Mouse (Mus musculus) hindbrain, embryonic 13.5 days (tissue): ENCODE data around the gene Gm21149. TPM values are rescaled to one million over a fixed set of nuclear protein-coding genes. Genes with fewer than 3 reads are reported as not detected.
A peak's percentile ranks its signal among the peaks of the same experiment; 100 is the strongest.
"Not testable (repeated sequence)": the region's sequence is repeated elsewhere in the genome, so short reads cannot be mapped to it uniquely, and the experiment has no call there.

Experiments
- ATAC-seq: fragments of 200-750 bp; cut with Nextera tagmentation; 2 replicates; pipeline ENCODE4 v1.8.0; 2017; ENCODE audit warnings: moderate TSS enrichment; ENCODE audit not compliant: low FRiP score
- H3K27ac ChIP-seq: fragments of 300-500 bp; sonication (generic); 2 replicates; pipeline ENCODE4 v1.5.1; 2015; ENCODE audit warnings: inconsistent platforms, mild to moderate bottlenecking, moderate library complexity
- H3K27me3 ChIP-seq: fragments of 300-500 bp; sonication (generic); 2 replicates; pipeline ENCODE4 v1.6.1; 2015; ENCODE audit warnings: mild to moderate bottlenecking, inconsistent platforms
- H3K36me3 ChIP-seq: fragments of 300-500 bp; sonication (generic); 2 replicates; pipeline ENCODE4 v1.6.1; 2015; ENCODE audit warnings: mild to moderate bottlenecking, inconsistent platforms
- H3K4me1 ChIP-seq: fragments of 300-500 bp; sonication (generic); replicated peaks from 2 replicates; pipeline ENCODE4 v1.6.1; 2015; ENCODE audit warnings: inconsistent platforms
- H3K4me2 ChIP-seq: fragments of 300-500 bp; sonication (generic); 2 replicates; pipeline ENCODE4 v1.6.1; 2015; ENCODE audit warnings: inconsistent platforms, mild to moderate bottlenecking, moderate library complexity
- H3K4me3 ChIP-seq: fragments of 300-500 bp; sonication (generic); 2 replicates; pipeline ENCODE4 v1.5.1; 2015; ENCODE audit warnings: mild to moderate bottlenecking, inconsistent platforms
- H3K9ac ChIP-seq: fragments of 300-500 bp; sonication (generic); 2 replicates; pipeline ENCODE4 v1.6.1; 2015; ENCODE audit warnings: mild to moderate bottlenecking, inconsistent platforms
- H3K9me3 ChIP-seq: fragments of 300-500 bp; sonication (generic); 2 replicates; pipeline ENCODE4 v1.6.1; 2016; ENCODE audit warnings: inconsistent platforms
- WGBS: fragments of 180-500 bp; shearing (Covaris S2); methylation state at CpG from one replicate; pipeline ENCODE4 v1.1.7; 2015; 5-methylcytosine and 5-hydroxymethylcytosine counted together
- polyA plus RNA-seq: library from polyadenylated mRNA; unstranded; fragments of >200 nt; fragmentation: Nextera tagmentation; extraction: Ambion mirVana; gene quantifications from 2 replicates; pipeline ENCODE4 v1.2.1, GENCODE M21; 2015

Gene Gm21149
- polyA plus RNA-seq: not detected in 2 replicates

GRCm38 (mm10) chr5:15476423-15476822, at the start of gene Gm21149:
Gene Gm21149, minus strand, starts transcription at chr5:15476523.
- not testable (repeated sequence) for H3K4me1 ChIP-seq, H3K27ac ChIP-seq, ATAC-seq, H3K4me2 ChIP-seq, H3K9ac ChIP-seq, H3K36me3 ChIP-seq, H3K27me3 ChIP-seq, H3K4me3 ChIP-seq
- H3K9me3 ChIP-seq: peaks cover 25% of the 10 kb centered on the region
- WGBS: 75% methylated on average over 1 of the region's 1 CpGs

GRCm38 (mm10) chr5:15522470-15522869, 46.1 kb upstream of the Gm21149 start:
- H3K27ac ChIP-seq, H3K36me3 ChIP-seq, H3K9ac ChIP-seq, H3K4me1 ChIP-seq, H3K4me3 ChIP-seq, H3K27me3 ChIP-seq, H3K4me2 ChIP-seq, ATAC-seq: not testable (repeated sequence)
- H3K9me3 ChIP-seq: peaks cover 25% of the 10 kb centered on the region

GRCm38 (mm10) chr5:15522028-15522427, 45.7 kb upstream of the Gm21149 start:
- not testable (repeated sequence) for H3K9ac ChIP-seq, H3K4me1 ChIP-seq, H3K27me3 ChIP-seq, H3K36me3 ChIP-seq, H3K4me2 ChIP-seq, H3K27ac ChIP-seq, ATAC-seq, H3K4me3 ChIP-seq
- WGBS: 42% methylated on average over 2 of the region's 2 CpGs
- peaks cover 21% of the 10 kb centered on the region for H3K9me3 ChIP-seq

GRCm38 (mm10) chr5:15520418-15520817, 44.1 kb upstream of the Gm21149 start:
- H3K9me3 ChIP-seq, H3K27ac ChIP-seq, H3K9ac ChIP-seq, H3K4me2 ChIP-seq, ATAC-seq, H3K27me3 ChIP-seq, H3K36me3 ChIP-seq, H3K4me3 ChIP-seq, H3K4me1 ChIP-seq: not testable (repeated sequence)
- 18% methylated on average over 5 of the region's 5 CpGs for WGBS

- peaks cover 11% of the 10 kb centered on the region for H3K9me3 ChIP-seq
- H3K27ac ChIP-seq, H3K4me1 ChIP-seq, H3K36me3 ChIP-seq, H3K27me3 ChIP-seq, ATAC-seq, H3K4me2 ChIP-seq, H3K9ac ChIP-seq, H3K4me3 ChIP-seq: not testable (repeated sequence)
- WGBS: 82% methylated on average over 2 of the region's 2 CpGs
Measured at GRCm38 (mm10) chr5:15517150-15517549, 40.8 kb upstream of the Gm21149 start.

GRCm38 (mm10) chr5:15512236-15512635, 35.9 kb upstream of the Gm21149 start:
- not testable (repeated sequence) for H3K4me1 ChIP-seq, H3K4me2 ChIP-seq, H3K27me3 ChIP-seq, H3K9ac ChIP-seq, H3K27ac ChIP-seq, H3K36me3 ChIP-seq, H3K4me3 ChIP-seq
- ATAC-seq: peak; percentile 59; the same call in 1 of the 2 replicates
- peaks cover 30% of the 10 kb centered on the region for H3K9me3 ChIP-seq
- 65% methylated on average over 3 of the region's 3 CpGs for WGBS

- H3K9me3 ChIP-seq: peaks cover 40% of the 10 kb centered on the region
- H3K4me2 ChIP-seq, H3K9ac ChIP-seq, H3K27me3 ChIP-seq, H3K27ac ChIP-seq, H3K4me1 ChIP-seq, ATAC-seq, H3K36me3 ChIP-seq, H3K4me3 ChIP-seq: not testable (repeated sequence)
- 79% methylated on average over 1 of the region's 1 CpGs for WGBS
Measured at GRCm38 (mm10) chr5:15509911-15510310, 33.6 kb upstream of the Gm21149 start.

- not testable (repeated sequence) for ATAC-seq, H3K4me3 ChIP-seq, H3K27ac ChIP-seq, H3K36me3 ChIP-seq, H3K4me1 ChIP-seq, H3K9ac ChIP-seq, H3K27me3 ChIP-seq, H3K4me2 ChIP-seq
- WGBS: 71% methylated on average over 6 of the region's 6 CpGs
- H3K9me3 ChIP-seq: peaks cover 48% of the 10 kb centered on the region
Measured at GRCm38 (mm10) chr5:15508460-15509451, 32.4 kb upstream of the Gm21149 start.

- 67% methylated on average over 6 of the region's 6 CpGs for WGBS
- peak; percentile 70; the same call in 1 of the 2 replicates for ATAC-seq
- peaks cover 48% of the 10 kb centered on the region for H3K9me3 ChIP-seq
Measured at GRCm38 (mm10) chr5:15507757-15508459, 31.6 kb upstream of the Gm21149 start.

GRCm38 (mm10) chr5:15507309-15507619, 30.9 kb upstream of the Gm21149 start:
- no peak overlapping the region for H3K4me2 ChIP-seq
- WGBS: 80% methylated on average over 3 of the region's 3 CpGs
- H3K27me3 ChIP-seq: no peaks in the 10 kb centered on the region
- no peak overlapping the region for H3K4me3 ChIP-seq
- peaks cover 45% of the 10 kb centered on the region for H3K9me3 ChIP-seq
- no peak overlapping the region for H3K27ac ChIP-seq
- ATAC-seq: peak; percentile 57
- H3K36me3 ChIP-seq: no peaks in the 10 kb centered on the region
- H3K4me1 ChIP-seq: no peaks in the 10 kb centered on the region
- H3K9ac ChIP-seq: no peak overlapping the region

More at GRCm38 (mm10) chr5:15507757-15508459, 31.6 kb upstream of the Gm21149 start:
- H3K27me3 ChIP-seq, H3K9ac ChIP-seq, H3K4me3 ChIP-seq, H3K4me1 ChIP-seq, H3K4me2 ChIP-seq, H3K27ac ChIP-seq, H3K36me3 ChIP-seq: not testable (repeated sequence)

GRCm38 (mm10) chr5:15506575-15507308, 30.4 kb upstream of the Gm21149 start:
- Histone ChIP-seq H3K36me3 (no peaks in the 10 kb centered on the region), H3K4me1 (no peaks in the 10 kb centered on the region), H3K27ac (no peak overlapping the region), H3K9ac (no peak overlapping the region), H3K27me3 (no peaks in the 10 kb centered on the region), H3K9me3 (peaks cover 43% of the 10 kb centered on the region), H3K4me3 (peak overlapping the region; percentile 3; the same call in 1 of the 2 replicates), H3K4me2 (peak overlapping the region; percentile 4; the same call in 1 of the 2 replicates)
- WGBS: 52% methylated on average over 16 of the region's 16 CpGs
- ATAC-seq: peak; percentile 83

GRCm38 (mm10) chr5:15498774-15499400, 22.6 kb upstream of the Gm21149 start:
- not testable (repeated sequence) for H3K4me3 ChIP-seq, H3K36me3 ChIP-seq, H3K4me1 ChIP-seq, H3K27me3 ChIP-seq, H3K27ac ChIP-seq, H3K9ac ChIP-seq, H3K4me2 ChIP-seq
- 36% methylated on average over 5 of the region's 5 CpGs for WGBS
- peaks cover 45% of the 10 kb centered on the region for H3K9me3 ChIP-seq
- ATAC-seq: peak; percentile 86
